Mouse (Mus musculus) right cerebral cortex, postnatal 4 days (tissue): ENCODE measurements at regions not wholly inside any gene's neighbourhood (a gene's known extent, or its start where the extent isn't known, plus 50 kb on each side); places are given as distances from the start of the nearest gene placed in this dataset.

Experiments
- DNase-seq: peaks from one replicate; pipeline ENCODE4 v3.0.0-alpha.2; 2022

GRCm38 (mm10) chr14:48753084-48753483 is 79.5 kb upstream of the Otx2 start:
- DNase-seq: no peak

GRCm38 (mm10) chr14:48752579-48752905 is 78.9 kb upstream of the Otx2 start:
- DNase-seq: no peak

- no peak for DNase-seq
These were observed 78.3 kb upstream of the Otx2 start for GRCm38 (mm10) chr14:48751751-48752578.

- no peak for DNase-seq
These were observed 77.4 kb upstream of the Otx2 start for GRCm38 (mm10) chr14:48750994-48751393.

- no peak for DNase-seq
These were observed 75.4 kb upstream of the Otx2 start for GRCm38 (mm10) chr14:48748976-48749375.

GRCm38 (mm10) chr14:48747936-48748335 is 74.3 kb upstream of the Otx2 start:
- no peak for DNase-seq

- DNase-seq: no peak
These were observed 67.5 kb upstream of the Otx2 start for GRCm38 (mm10) chr14:48740942-48741602.

- no peak for DNase-seq
These were observed 65.5 kb upstream of the Otx2 start for GRCm38 (mm10) chr14:48739121-48739520.

GRCm38 (mm10) chr14:48738641-48739040 is 65.0 kb upstream of the Otx2 start:
- no peak for DNase-seq

- no peak for DNase-seq
These were observed 64.6 kb upstream of the Otx2 start for GRCm38 (mm10) chr14:48738213-48738612.

GRCm38 (mm10) chr14:48736969-48737860 is 63.6 kb upstream of the Otx2 start:
- DNase-seq: no peak

GRCm38 (mm10) chr14:48736211-48736610 is 62.6 kb upstream of the Otx2 start:
- no peak for DNase-seq

GRCm38 (mm10) chr14:48729996-48730395 is 56.4 kb upstream of the Otx2 start:
- no peak for DNase-seq
